Mouse (Mus musculus): Measurements from ENCODE around the gene A930018P22Rik.

- TF ChIP-seq CTCF (IDR thresholded peaks at IDR 0.05; ENCODE audit: low read depth) (peak; percentile 92), EP300 (IDR thresholded peaks at IDR 0.05; ENCODE audit: low read depth) (no peak)
Measured at GRCm38 (mm10) chr2:104134150-104135056, 11.8 kb downstream of the A930018P22Rik start.

Measured in liver, embryonic 14.5 days (tissue).